Mouse (Mus musculus): ENCODE measurements around the gene Cela1. TPM values are rescaled to one million over a fixed set of nuclear protein-coding genes. Genes with fewer than 3 reads are reported as not detected.

Gene Cela1
- polyA plus RNA-seq, 1 experiment from 2014 or later = 4.2 TPM

DNA sequence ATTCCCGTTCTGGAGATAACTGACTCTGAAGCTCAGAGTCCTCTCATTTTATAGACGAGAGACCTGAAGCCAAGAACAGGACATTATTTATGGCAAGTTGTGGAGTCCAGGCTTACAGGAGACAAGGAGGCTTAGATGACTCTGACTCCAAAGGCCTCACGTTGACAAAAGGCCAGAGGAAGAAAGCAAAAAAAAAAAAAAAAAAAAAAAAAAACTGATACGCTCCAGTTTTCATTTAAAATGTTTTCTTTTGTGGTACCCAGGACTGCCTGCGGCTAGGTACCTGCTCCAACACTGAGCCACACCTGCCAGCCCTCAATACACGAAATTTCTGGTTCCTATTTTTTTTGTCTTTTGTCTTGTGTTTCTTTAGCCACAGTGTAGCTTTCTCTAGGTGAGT, 20.3 kb downstream of the Cela1 start:
- Histone ChIP-seq H3K9ac (no peak overlapping the region), H3K4me3 (no peak overlapping the region), H3K4me1 (0 out of 2 replicates have a peak, but pooled peaks cover 4% of the 10 kb centered on the region), H3K27me3 (0 out of 2 replicates have a peak, but pooled peaks cover 4% of the 10 kb centered on the region), H3K9me3 (no peaks in the 10 kb centered on the region), H3K27ac (no peak overlapping the region), H3K4me2 (no peak overlapping the region), H3K36me3 (no peaks in the 10 kb centered on the region)
- 52% methylated on average over 6 of the region's 6 CpGs for WGBS
- ATAC-seq (ENCODE audit: insufficient number of reproducible peaks, low FRiP score, low TSS enrichment, low read depth) = no peak

GRCm38 (mm10) chr15:100666851-100667250, 20.9 kb downstream of the Cela1 start:
- 23% methylated on average over 12 of the region's 12 CpGs for WGBS
- no peak for ATAC-seq (ENCODE audit: insufficient number of reproducible peaks, low FRiP score, low TSS enrichment, low read depth)
- Histone ChIP-seq H3K27ac (no peak overlapping the region), H3K4me1 (0 out of 2 replicates have a peak, but pooled peaks cover 4% of the 10 kb centered on the region), H3K36me3 (no peaks in the 10 kb centered on the region), H3K9me3 (no peaks in the 10 kb centered on the region), H3K27me3 (0 out of 2 replicates have a peak, but pooled peaks cover 4% of the 10 kb centered on the region), H3K4me3 (no peak overlapping the region), H3K4me2 (no peak overlapping the region), H3K9ac (no peak overlapping the region)

GRCm38 (mm10) chr15:100666219-100666696, 21.5 kb downstream of the Cela1 start:
- Histone ChIP-seq H3K9ac (no peak overlapping the region), H3K4me1 (0 out of 2 replicates have a peak, but pooled peaks cover 4% of the 10 kb centered on the region), H3K27ac (no peak overlapping the region), H3K4me2 (no peak overlapping the region), H3K4me3 (no peak overlapping the region), H3K27me3 (0 out of 2 replicates have a peak, but pooled peaks cover 4% of the 10 kb centered on the region), H3K36me3 (no peaks in the 10 kb centered on the region), H3K9me3 (no peaks in the 10 kb centered on the region)
- ATAC-seq (ENCODE audit: insufficient number of reproducible peaks, low FRiP score, low TSS enrichment, low read depth) = no peak
- WGBS = 5% methylated on average over 7 of the region's 7 CpGs

GRCm38 (mm10) chr15:100665411-100666218, 22.1 kb downstream of the Cela1 start:
- ATAC-seq (ENCODE audit: insufficient number of reproducible peaks, low FRiP score, low TSS enrichment, low read depth) = no peak
- H3K9me3 ChIP-seq = no peaks in the 10 kb centered on the region
- H3K27me3 ChIP-seq = 0 out of 2 replicates have a peak, but pooled peaks cover 4% of the 10 kb centered on the region
- no peak overlapping the region for H3K27ac ChIP-seq
- no peak overlapping the region for H3K4me3 ChIP-seq
- WGBS = 34% methylated on average over 9 of the region's 9 CpGs
- 0 out of 2 replicates have a peak, but pooled peaks cover 4% of the 10 kb centered on the region for H3K4me1 ChIP-seq
- H3K36me3 ChIP-seq = no peaks in the 10 kb centered on the region
- H3K9ac ChIP-seq = no peak overlapping the region
- no peak overlapping the region for H3K4me2 ChIP-seq

DNA sequence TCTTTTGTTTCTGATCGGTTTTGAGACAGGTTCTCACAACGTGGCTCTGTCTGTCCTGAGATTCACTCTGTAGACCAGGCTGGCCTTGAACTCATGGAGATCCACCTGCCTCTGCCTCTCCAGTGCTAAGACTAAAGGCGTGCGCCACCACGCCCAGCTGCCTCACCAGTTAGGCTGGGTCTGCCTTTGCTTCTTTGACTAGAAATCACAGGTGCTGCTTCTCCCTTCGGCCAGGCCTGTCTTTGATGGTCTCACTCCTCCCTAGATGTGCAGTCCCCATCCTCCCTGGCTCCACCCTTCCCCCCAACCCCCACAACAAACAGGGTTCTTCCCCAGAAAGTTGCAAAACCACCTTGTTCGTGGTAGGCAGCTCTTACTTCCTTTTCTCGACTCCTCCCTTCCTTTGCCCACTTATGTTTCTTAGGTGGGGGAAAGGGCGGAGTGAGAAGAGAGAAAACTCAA, 22.9 kb downstream of the Cela1 start:
- H3K4me3 ChIP-seq = no peak overlapping the region
- H3K4me1 ChIP-seq = 0 out of 2 replicates have a peak, but pooled peaks cover 4% of the 10 kb centered on the region
- no peaks in the 10 kb centered on the region for H3K9me3 ChIP-seq
- no peak overlapping the region for H3K27ac ChIP-seq
- H3K36me3 ChIP-seq = no peaks in the 10 kb centered on the region
- no peak overlapping the region for H3K4me2 ChIP-seq
- H3K9ac ChIP-seq = no peak overlapping the region
- 0 out of 2 replicates have a peak, but pooled peaks cover 4% of the 10 kb centered on the region for H3K27me3 ChIP-seq
- no peak for ATAC-seq (ENCODE audit: insufficient number of reproducible peaks, low FRiP score, low TSS enrichment, low read depth)
- 73% methylated on average over 9 of the region's 9 CpGs for WGBS

DNA sequence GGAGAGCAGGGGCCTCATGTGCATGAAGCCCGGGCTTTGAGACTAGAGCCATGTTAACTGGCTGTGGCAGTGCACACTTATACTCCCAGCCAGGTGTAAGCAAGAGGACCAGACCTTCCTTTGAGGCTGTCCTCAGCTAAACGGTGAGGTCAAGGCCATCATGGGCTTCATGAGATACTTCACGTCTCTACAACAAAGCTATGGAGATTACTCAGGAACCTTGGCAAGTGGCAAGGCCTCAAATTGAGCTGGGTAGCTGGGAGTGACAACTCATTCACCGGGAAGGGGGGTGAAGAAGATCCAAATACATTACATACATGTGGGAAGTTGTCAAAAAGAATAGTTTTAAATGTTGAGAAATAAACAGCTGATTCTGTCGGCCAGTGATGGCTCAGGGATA, 26.9 kb downstream of the Cela1 start:
- H3K4me2 ChIP-seq = no peak overlapping the region
- no peak overlapping the region for H3K27ac ChIP-seq
- no peaks in the 10 kb centered on the region for H3K4me1 ChIP-seq
- H3K4me3 ChIP-seq = no peak overlapping the region
- no peaks in the 10 kb centered on the region for H3K27me3 ChIP-seq
- H3K36me3 ChIP-seq = no peaks in the 10 kb centered on the region
- 87% methylated on average over 5 of the region's 5 CpGs for WGBS
- ATAC-seq (ENCODE audit: insufficient number of reproducible peaks, low FRiP score, low TSS enrichment, low read depth) = no peak
- H3K9ac ChIP-seq = no peak overlapping the region
- no peaks in the 10 kb centered on the region for H3K9me3 ChIP-seq

- Histone ChIP-seq H3K9me3 (no peaks in the 10 kb centered on the region), H3K9ac (no peak overlapping the region), H3K36me3 (no peaks in the 10 kb centered on the region), H3K27me3 (no peaks in the 10 kb centered on the region), H3K4me2 (no peak overlapping the region), H3K4me3 (no peak overlapping the region), H3K4me1 (no peaks in the 10 kb centered on the region), H3K27ac (no peak overlapping the region)
- 78% methylated on average over 9 of the region's 9 CpGs for WGBS
- ATAC-seq (ENCODE audit: insufficient number of reproducible peaks, low FRiP score, low TSS enrichment, low read depth) = no peak
Measured at GRCm38 (mm10) chr15:100660306-100660705, 27.4 kb downstream of the Cela1 start.

- Histone ChIP-seq H3K4me2 (no peak overlapping the region), H3K9me3 (no peaks in the 10 kb centered on the region), H3K27ac (no peak overlapping the region), H3K4me1 (no peaks in the 10 kb centered on the region), H3K9ac (no peak overlapping the region), H3K27me3 (no peaks in the 10 kb centered on the region), H3K4me3 (no peak overlapping the region), H3K36me3 (no peaks in the 10 kb centered on the region)
- 78% methylated on average over 5 of the region's 5 CpGs for WGBS
- no peak for ATAC-seq (ENCODE audit: insufficient number of reproducible peaks, low FRiP score, low TSS enrichment, low read depth)
Measured at GRCm38 (mm10) chr15:100655201-100655600, 32.5 kb downstream of the Cela1 start.

DNA sequence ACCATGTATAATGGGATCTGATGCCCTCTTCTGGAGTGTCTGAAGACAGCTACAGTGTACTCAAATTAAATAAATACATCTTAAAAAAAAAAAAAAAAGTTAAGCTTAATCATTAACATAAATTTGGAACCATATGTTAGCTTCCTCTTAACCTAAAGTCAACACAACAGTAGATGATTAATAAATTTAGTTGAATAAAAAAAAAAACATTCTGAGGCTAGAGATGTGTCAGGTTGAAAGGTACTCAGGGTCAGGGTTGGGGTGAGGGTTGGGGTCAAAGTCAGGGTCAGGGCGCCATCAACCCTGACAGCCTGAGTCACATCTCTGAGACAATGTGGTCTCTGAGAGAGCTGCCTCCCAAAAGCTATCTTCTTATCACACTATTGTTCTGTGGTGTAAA, 33.5 kb downstream of the Cela1 start:
- Histone ChIP-seq H3K4me2 (no peak overlapping the region), H3K4me3 (no peak overlapping the region), H3K27ac (no peak overlapping the region), H3K36me3 (no peaks in the 10 kb centered on the region), H3K4me1 (no peaks in the 10 kb centered on the region), H3K9me3 (no peaks in the 10 kb centered on the region), H3K9ac (no peak overlapping the region), H3K27me3 (no peaks in the 10 kb centered on the region)
- 78% methylated on average over 1 of the region's 1 CpGs for WGBS
- ATAC-seq (ENCODE audit: insufficient number of reproducible peaks, low FRiP score, low TSS enrichment, low read depth) = no peak

GRCm38 (mm10) chr15:100651610-100652009, 36.1 kb downstream of the Cela1 start:
- no peaks in the 10 kb centered on the region for H3K36me3 ChIP-seq
- H3K27me3 ChIP-seq = no peaks in the 10 kb centered on the region
- no peaks in the 10 kb centered on the region for H3K9me3 ChIP-seq
- peak overlapping the region; percentile 24; the same call in 1 of the 2 replicates for H3K27ac ChIP-seq
- H3K4me3 ChIP-seq = no peak overlapping the region
- no peak overlapping the region for H3K9ac ChIP-seq
- WGBS = 78% methylated on average over 9 of the region's 9 CpGs
- no peak overlapping the region for H3K4me2 ChIP-seq
- H3K4me1 ChIP-seq = no peaks in the 10 kb centered on the region
- 0 out of 2 replicates have a peak, but pooled peaks have one; percentile 67 for ATAC-seq (ENCODE audit: insufficient number of reproducible peaks, low FRiP score, low TSS enrichment, low read depth)

DNA sequence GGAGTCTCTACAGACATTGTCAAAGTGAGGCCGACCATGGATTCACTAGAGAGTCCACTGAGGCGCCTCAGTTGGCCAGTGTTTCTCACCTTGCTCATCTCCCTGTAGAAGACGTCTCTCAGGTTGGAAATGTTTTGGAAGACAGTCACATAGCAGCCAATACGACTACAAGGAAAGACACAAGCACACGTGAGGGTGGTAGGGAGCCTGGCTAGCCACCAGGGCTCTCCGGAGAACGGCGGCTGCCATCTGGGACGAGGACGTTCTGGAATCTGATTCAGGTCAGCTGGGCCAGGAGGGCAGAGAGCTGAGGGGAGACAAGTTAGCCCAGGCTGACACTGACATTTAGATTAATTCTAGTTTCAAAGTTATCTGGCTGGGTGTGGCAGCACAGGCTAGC, 37.6 kb downstream of the Cela1 start:
- Histone ChIP-seq H3K36me3 (no peaks in the 10 kb centered on the region), H3K27ac (no peak overlapping the region), H3K9ac (no peak overlapping the region), H3K4me1 (no peaks in the 10 kb centered on the region), H3K9me3 (no peaks in the 10 kb centered on the region), H3K4me3 (no peak overlapping the region), H3K4me2 (no peak overlapping the region), H3K27me3 (no peaks in the 10 kb centered on the region)
- ATAC-seq (ENCODE audit: insufficient number of reproducible peaks, low FRiP score, low TSS enrichment, low read depth) = no peak
- WGBS = 76% methylated on average over 10 of the region's 10 CpGs

- no peak overlapping the region for H3K4me3 ChIP-seq
- H3K27me3 ChIP-seq = no peaks in the 10 kb centered on the region
- H3K27ac ChIP-seq = no peak overlapping the region
- no peak for ATAC-seq (ENCODE audit: insufficient number of reproducible peaks, low FRiP score, low TSS enrichment, low read depth)
- WGBS = 69% methylated on average over 6 of the region's 6 CpGs
- no peak overlapping the region for H3K4me2 ChIP-seq
- H3K9me3 ChIP-seq = no peaks in the 10 kb centered on the region
- H3K36me3 ChIP-seq = no peaks in the 10 kb centered on the region
- peaks cover 4% of the 10 kb centered on the region; the same call in 1 of the 2 replicates for H3K4me1 ChIP-seq
- no peak overlapping the region for H3K9ac ChIP-seq
Measured at GRCm38 (mm10) chr15:100646161-100646560, 41.6 kb downstream of the Cela1 start.
